Mouse (Mus musculus): Measurements from ENCODE around the gene Vmn1r206.
"Not testable (repeated sequence)": the region's sequence is repeated elsewhere in the genome, so short reads cannot be mapped to it uniquely, and the experiment has no call there.

Vmn1r206 gene

GRCm38 (mm10) chr13:22624151-22624550 lies at the start of gene Vmn1r206:
Gene Vmn1r206 (minus strand): TSS chr13:22624251.
- not testable (repeated sequence) for DNase-seq

GRCm38 (mm10) chr13:22592900-22593299 lies 31.2 kb downstream of the Vmn1r206 start, which contains the start of gene Vmn1r205:
Gene Vmn1r205 (minus strand): TSS chr13:22593000.
- DNase-seq, result no peak

GRCm38 (mm10) chr13:22583336-22583735 lies 40.7 kb downstream of the Vmn1r206 start:
- not testable (repeated sequence) for DNase-seq

GRCm38 (mm10) chr13:22574911-22575310 lies 49.1 kb downstream of the Vmn1r206 start:
- DNase-seq, result not testable (repeated sequence)

Measured in cerebellum, adult 18-20 months (tissue).